Mouse (Mus musculus): ENCODE data around the gene P3h1.
A peak's percentile ranks its signal among the peaks of the same experiment; 100 is the strongest.
"Not testable (repeated sequence)": the region's sequence is repeated elsewhere in the genome, so short reads cannot be mapped to it uniquely, and the experiment has no call there.

Gene P3h1

GRCm38 (mm10) chr4:119275226-119275625 lies 42.5 kb downstream of the P3h1 start:
- no peak for DNase-seq (ENCODE audit: low read depth, low spot score)

GRCm38 (mm10) chr4:119275726-119276125 lies 43.0 kb downstream of the P3h1 start:
- no peak for DNase-seq (ENCODE audit: low read depth, low spot score)

- not testable (repeated sequence) for DNase-seq (ENCODE audit: low read depth, low spot score)
Measured at GRCm38 (mm10) chr4:119278784-119279183, 46.1 kb downstream of the P3h1 start.

GRCm38 (mm10) chr4:119284861-119285260 lies 52.1 kb downstream of the P3h1 start:
- DNase-seq (ENCODE audit: low read depth, low spot score): no peak

- no peak for DNase-seq (ENCODE audit: low read depth, low spot score)
Measured at GRCm38 (mm10) chr4:119285336-119285735, 52.6 kb downstream of the P3h1 start.

- no peak for DNase-seq (ENCODE audit: low read depth, low spot score)
Measured at GRCm38 (mm10) chr4:119291921-119292320, 59.2 kb downstream of the P3h1 start.

GRCm38 (mm10) chr4:119292771-119293573 lies 60.3 kb downstream of the P3h1 start:
- no peak for DNase-seq (ENCODE audit: low read depth, low spot score)

- no peak for DNase-seq (ENCODE audit: low read depth, low spot score)
Measured at GRCm38 (mm10) chr4:119293574-119294258, 61.0 kb downstream of the P3h1 start.

- peak; percentile 97 for DNase-seq (ENCODE audit: low read depth, low spot score)
Measured at GRCm38 (mm10) chr4:119294415-119295133, 61.9 kb downstream of the P3h1 start, which contains the start of gene Ybx1. TSS of gene Ybx1 (minus strand) at chr4:119294604.

- DNase-seq (ENCODE audit: low read depth, low spot score): no peak
Measured at GRCm38 (mm10) chr4:119295134-119295453, 62.4 kb downstream of the P3h1 start.

GRCm38 (mm10) chr4:119297361-119297760 lies 64.6 kb downstream of the P3h1 start:
- no peak for DNase-seq (ENCODE audit: low read depth, low spot score)

Measured in retina, adult 2 months (tissue).